Mouse (Mus musculus) midbrain, embryonic 12.5 days (tissue): ENCODE measurements around the gene Bphl. TPM values are rescaled to one million over a fixed set of nuclear protein-coding genes. Genes with fewer than 3 reads are reported as not detected.

Experiments
- ATAC-seq: fragments of 200-750 bp; cut with Nextera tagmentation; 2 replicates; pipeline ENCODE4 v1.8.0; 2017; ENCODE audit warnings: low read depth, moderate TSS enrichment, moderate library complexity; ENCODE audit not compliant: low FRiP score
- H3K27ac ChIP-seq: fragments of 300-500 bp; sonication (generic); replicated peaks from 2 replicates; pipeline ENCODE4 v1.5.1; 2016; ENCODE audit warnings: mild to moderate bottlenecking
- H3K27me3 ChIP-seq: fragments of 300-500 bp; sonication (generic); 2 replicates; pipeline ENCODE4 v1.6.1; 2016; ENCODE audit warnings: mild to moderate bottlenecking
- H3K36me3 ChIP-seq: fragments of 300-500 bp; sonication (generic); 2 replicates; pipeline ENCODE4 v1.6.1; 2016
- H3K4me1 ChIP-seq: fragments of 300-500 bp; sonication (generic); 2 replicates; pipeline ENCODE4 v1.6.1; 2016
- H3K4me2 ChIP-seq: fragments of 300-500 bp; sonication (generic); replicated peaks from 2 replicates; pipeline ENCODE4 v1.6.1; 2016; ENCODE audit warnings: mild to moderate bottlenecking, moderate library complexity
- H3K4me3 ChIP-seq: fragments of 300-500 bp; sonication (generic); 2 replicates; pipeline ENCODE4 v1.5.1; 2016; ENCODE audit warnings: mild to moderate bottlenecking
- H3K9ac ChIP-seq: fragments of 300-500 bp; sonication (generic); replicated peaks from 2 replicates; pipeline ENCODE4 v1.6.1; 2016; ENCODE audit warnings: mild to moderate bottlenecking, moderate library complexity
- H3K9me3 ChIP-seq: fragments of 300-500 bp; sonication (generic); 2 replicates; pipeline ENCODE4 v1.6.1; 2016; ENCODE audit warnings: mild to moderate bottlenecking
- WGBS: fragments of 180-500 bp; shearing (Covaris S2); methylation state at CpG from one replicate; pipeline ENCODE4 v1.1.7; 2016; 5-methylcytosine and 5-hydroxymethylcytosine counted together
- polyA plus RNA-seq: library from polyadenylated mRNA; unstranded; fragments of >200 nt; fragmentation: Nextera tagmentation; extraction: Ambion mirVana; gene quantifications from 2 replicates; pipeline ENCODE4 v1.2.1, GENCODE M21; 2016

Bphl gene
- 31.4 and 31.9 TPM in 2 replicates for polyA plus RNA-seq

GRCm38 (mm10) chr13:34037172-34038055 is at the start of gene Bphl:
Gene Bphl (plus strand): TSS chr13:34037597.
- under 1% methylated on average over 37 of the region's 37 CpGs for WGBS

GRCm38 (mm10) chr13:33989625-33990024 is 47.8 kb upstream of the Bphl start:
- Histone ChIP-seq H3K27me3 (no peaks in the 10 kb centered on the region), H3K4me2 (no peak overlapping the region), H3K9ac (no peak overlapping the region), H3K36me3 (0 out of 2 replicates have a peak, but pooled peaks cover 3% of the 10 kb centered on the region), H3K4me1 (no peaks in the 10 kb centered on the region), H3K9me3 (no peaks in the 10 kb centered on the region), H3K4me3 (no peak overlapping the region), H3K27ac (no peak overlapping the region)
- no peak for ATAC-seq
- WGBS = 85% methylated on average over 5 of the region's 5 CpGs

More at GRCm38 (mm10) chr13:34037172-34038055, at the start of gene Bphl:
- H3K36me3 ChIP-seq = 0 out of 2 replicates have a peak, but pooled peaks cover 6% of the 10 kb centered on the region
- H3K4me2 ChIP-seq = peak within 1 kb of the TSS; percentile 84
- H3K27ac ChIP-seq = peak within 1 kb of the TSS; percentile 83
- peaks cover 19% of the 10 kb centered on the region for H3K4me1 ChIP-seq
- H3K27me3 ChIP-seq = no peaks in the 10 kb centered on the region
- ATAC-seq = peak; percentile 95
- peak within 1 kb of the TSS; percentile 82 for H3K9ac ChIP-seq
- peak within 1 kb of the TSS; percentile 78 for H3K4me3 ChIP-seq
- H3K9me3 ChIP-seq = 0 out of 2 replicates have a peak, but pooled peaks cover 3% of the 10 kb centered on the region

DNA sequence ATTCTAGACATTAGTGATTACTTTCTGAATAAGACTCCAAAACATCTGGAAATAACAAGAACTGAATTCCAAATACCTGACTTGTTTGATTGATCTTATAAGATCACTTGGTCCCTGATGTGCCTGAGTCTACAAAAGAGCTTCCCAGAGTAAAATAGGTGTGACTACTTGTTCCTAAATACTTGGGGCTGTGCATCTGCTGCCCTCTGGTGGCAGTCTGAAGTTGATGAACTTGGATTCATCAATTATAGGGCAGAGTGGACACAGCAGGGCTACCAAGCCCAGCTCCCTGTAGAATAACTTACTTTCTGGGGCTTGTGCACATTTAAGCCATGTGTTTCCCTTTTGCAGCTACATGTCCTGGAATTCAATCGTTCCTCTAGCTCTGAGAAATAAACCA is 42.2 kb upstream of the Bphl start:
- 27% methylated on average over 1 of the region's 1 CpGs for WGBS
- Histone ChIP-seq H3K4me2 (no peak overlapping the region), H3K4me3 (no peak overlapping the region), H3K27me3 (no peaks in the 10 kb centered on the region), H3K9ac (no peak overlapping the region), H3K9me3 (no peaks in the 10 kb centered on the region), H3K4me1 (no peaks in the 10 kb centered on the region), H3K27ac (no peak overlapping the region), H3K36me3 (0 out of 2 replicates have a peak, but pooled peaks cover 3% of the 10 kb centered on the region)
- no peak for ATAC-seq

- peak within 1 kb of the TSS; percentile 87 for H3K9ac ChIP-seq
- H3K4me3 ChIP-seq = peak within 1 kb of the TSS; percentile 95
- no peaks in the 10 kb centered on the region for H3K9me3 ChIP-seq
- peaks cover 9% of the 10 kb centered on the region for H3K4me1 ChIP-seq
- WGBS = under 1% methylated on average over 87 of the region's 92 CpGs
- peak within 1 kb of the TSS; percentile 87 for H3K27ac ChIP-seq
- peak within 1 kb of the TSS; percentile 82 for H3K4me2 ChIP-seq
- H3K27me3 ChIP-seq = no peaks in the 10 kb centered on the region
- ATAC-seq = peak; percentile 96
- no peaks in the 10 kb centered on the region for H3K36me3 ChIP-seq
Observed at GRCm38 (mm10) chr13:34002058-34003006, 35.1 kb upstream of the Bphl start, which contains the start of the genes Ripk1 and Serpinb6a. Gene Ripk1 (plus strand): TSS chr13:34002363. Gene Serpinb6a (minus strand): TSS chr13:34002794.

- WGBS = 10% methylated on average over 5 of the region's 5 CpGs
Observed at GRCm38 (mm10) chr13:34003058-34003457, 34.3 kb upstream of the Bphl start.

GRCm38 (mm10) chr13:34007234-34007633 is 30.2 kb upstream of the Bphl start:
- no peak for ATAC-seq
- Histone ChIP-seq H3K9me3 (no peaks in the 10 kb centered on the region), H3K36me3 (peaks cover 4% of the 10 kb centered on the region; the same call in 1 of the 2 replicates), H3K4me3 (no peak overlapping the region), H3K27me3 (no peaks in the 10 kb centered on the region), H3K9ac (no peak overlapping the region), H3K4me1 (peaks cover 5% of the 10 kb centered on the region), H3K4me2 (no peak overlapping the region), H3K27ac (no peak overlapping the region)
- WGBS = 80% methylated on average over 2 of the region's 2 CpGs

More at GRCm38 (mm10) chr13:34003058-34003457, 34.3 kb upstream of the Bphl start:
- H3K4me1 ChIP-seq = peaks cover 9% of the 10 kb centered on the region
- H3K27ac ChIP-seq = 0 out of 2 replicates have a peak overlapping the region, but pooled peaks have one; percentile 87
- peak overlapping the region; percentile 87 for H3K9ac ChIP-seq
- no peaks in the 10 kb centered on the region for H3K9me3 ChIP-seq
- peak overlapping the region; percentile 95 for H3K4me3 ChIP-seq
- H3K27me3 ChIP-seq = no peaks in the 10 kb centered on the region
- peak overlapping the region; percentile 82 for H3K4me2 ChIP-seq
- ATAC-seq = no peak
- H3K36me3 ChIP-seq = no peaks in the 10 kb centered on the region

- H3K27ac ChIP-seq = no peak overlapping the region
- WGBS = 95% methylated on average over 9 of the region's 9 CpGs
- no peak overlapping the region for H3K9ac ChIP-seq
- H3K4me1 ChIP-seq = no peaks in the 10 kb centered on the region
- H3K4me3 ChIP-seq = no peak overlapping the region
- no peaks in the 10 kb centered on the region for H3K27me3 ChIP-seq
- no peak overlapping the region for H3K4me2 ChIP-seq
- H3K36me3 ChIP-seq = peaks cover 25% of the 10 kb centered on the region
- ATAC-seq = no peak
- H3K9me3 ChIP-seq = no peaks in the 10 kb centered on the region
Observed at GRCm38 (mm10) chr13:34016927-34017569, 20.3 kb upstream of the Bphl start.

GRCm38 (mm10) chr13:34018521-34018920 is 18.9 kb upstream of the Bphl start:
- H3K9ac ChIP-seq = no peak overlapping the region
- H3K4me1 ChIP-seq = no peaks in the 10 kb centered on the region
- no peaks in the 10 kb centered on the region for H3K9me3 ChIP-seq
- peaks cover 21% of the 10 kb centered on the region for H3K36me3 ChIP-seq
- no peaks in the 10 kb centered on the region for H3K27me3 ChIP-seq
- no peak for ATAC-seq
- no peak overlapping the region for H3K4me3 ChIP-seq
- WGBS = 85% methylated on average over 1 of the region's 1 CpGs
- no peak overlapping the region for H3K4me2 ChIP-seq
- no peak overlapping the region for H3K27ac ChIP-seq

DNA sequence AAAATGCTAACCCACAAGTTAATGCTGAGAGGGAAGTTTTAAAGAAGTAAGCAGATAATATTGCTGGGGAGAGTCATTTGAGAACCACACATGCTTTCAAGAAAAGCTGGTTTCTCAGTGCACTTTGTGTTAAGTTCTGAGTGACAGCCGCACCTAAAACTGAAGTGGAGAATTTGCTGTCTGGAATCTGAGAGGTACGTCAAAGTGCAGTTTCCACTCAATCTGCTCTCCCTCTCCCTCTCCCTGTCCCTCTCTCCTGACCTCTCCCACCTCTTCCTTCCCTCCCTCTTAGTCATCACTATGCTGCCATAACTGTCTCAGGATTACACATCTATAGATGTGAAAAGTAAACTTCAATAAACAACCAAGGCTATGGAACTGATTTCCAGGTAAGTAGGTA is 15.4 kb upstream of the Bphl start:
- WGBS = 86% methylated on average over 2 of the region's 2 CpGs
- ATAC-seq = no peak

GRCm38 (mm10) chr13:34032041-34032440 is 5.4 kb upstream of the Bphl start:
- Histone ChIP-seq H3K4me1 (peaks cover 3% of the 10 kb centered on the region), H3K4me2 (no peak overlapping the region), H3K4me3 (no peak overlapping the region), H3K9me3 (no peaks in the 10 kb centered on the region), H3K27ac (no peak overlapping the region), H3K27me3 (no peaks in the 10 kb centered on the region), H3K9ac (no peak overlapping the region), H3K36me3 (0 out of 2 replicates have a peak, but pooled peaks cover 7% of the 10 kb centered on the region)
- ATAC-seq = no peak
- 77% methylated on average over 2 of the region's 2 CpGs for WGBS

More for the DNA sequence above, 15.4 kb upstream of the Bphl start:
- H3K36me3 ChIP-seq = peaks cover 8% of the 10 kb centered on the region
- H3K27ac ChIP-seq = no peak overlapping the region
- H3K27me3 ChIP-seq = no peaks in the 10 kb centered on the region
- H3K4me1 ChIP-seq = no peaks in the 10 kb centered on the region
- H3K4me3 ChIP-seq = no peak overlapping the region
- H3K9me3 ChIP-seq = no peaks in the 10 kb centered on the region
- H3K9ac ChIP-seq = no peak overlapping the region
- H3K4me2 ChIP-seq = no peak overlapping the region

DNA sequence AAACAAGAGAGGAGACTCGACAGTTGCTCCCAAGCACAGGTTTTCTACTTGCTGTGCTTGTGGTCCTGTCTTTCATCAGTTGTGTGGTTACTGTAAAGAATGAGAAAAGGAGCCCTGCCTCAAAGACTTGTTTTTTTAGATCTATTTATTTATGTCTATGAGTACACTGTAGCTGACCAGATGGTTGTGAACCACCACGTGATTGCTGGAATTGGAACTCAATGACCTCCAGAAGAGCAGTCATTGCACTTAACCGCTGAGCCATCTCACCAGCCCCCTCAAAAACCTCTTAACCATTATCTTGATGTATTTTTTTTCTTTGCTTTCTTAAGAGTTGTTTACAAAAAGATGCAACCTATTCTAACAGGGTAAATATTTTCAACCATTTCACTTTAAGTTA is 2.0 kb upstream of the Bphl start:
- Histone ChIP-seq H3K9me3 (0 out of 2 replicates have a peak, but pooled peaks cover 3% of the 10 kb centered on the region), H3K4me2 (no peak overlapping the region), H3K27ac (no peak overlapping the region), H3K4me1 (peaks cover 19% of the 10 kb centered on the region), H3K36me3 (0 out of 2 replicates have a peak, but pooled peaks cover 7% of the 10 kb centered on the region), H3K4me3 (no peak overlapping the region), H3K27me3 (no peaks in the 10 kb centered on the region), H3K9ac (no peak overlapping the region)
- no peak for ATAC-seq
- WGBS = 84% methylated on average over 3 of the region's 3 CpGs
